In genomic region chr14:101653581-101654525, GRCm38 (mm10) we compare ENCODE assay signal across 8 mouse cellular contexts. TPM values are rescaled to one million over a fixed set of nuclear protein-coding genes. Genes with fewer than 3 reads are reported as not detected.
DNase-seq lines count a peak whose midpoint lies in the region; ATAC-seq lines count a peak whose summit lies in the region.

Gene Uchl3, plus strand, starts transcription at chr14:101653967.

- peak within 1 kb of the TSS; percentile 60 for H3K27ac ChIP-seq in hindbrain, embryonic 11.5 days (ENCODE audit: low read depth, low read length)

- DNase-seq in MN1 (ENCODE audit: low spot score), result peak; percentile 95
- peak; percentile 98 for DNase-seq in cerebellum, adult 9-10 months
- DNase-seq in frontal cortex, adult 2 months (ENCODE audit: extremely low spot score in 1 of 2, low spot score in 1 of 2), result peak; percentile 90 to 100
- DNase-seq in hindbrain, embryonic 11.5 days (ENCODE audit: low spot score), result peak; percentile 100
- peak; percentile 100 for DNase-seq in layer of hippocampus, postnatal 10 days (ENCODE audit: low spot score in 2 of 2)
- DNase-seq in lung, postnatal 10 days, result peak; percentile 98
- DNase-seq in ovary, postnatal 36 days (ENCODE audit: low spot score), result peak; percentile 95
- peak; percentile 98 for DNase-seq in thymus, postnatal 25 days

- H3K9me3 ChIP-seq in hindbrain, embryonic 11.5 days (ENCODE audit: control insufficient read depth, low read length), result no peaks in the 10 kb centered on the region

- no peaks in the 10 kb centered on the region for H3K4me1 ChIP-seq in hindbrain, embryonic 11.5 days (replicated peaks; ENCODE audit: control insufficient read depth, insufficient read depth, low read length)

- no peaks in the 10 kb centered on the region for H3K27me3 ChIP-seq in hindbrain, embryonic 11.5 days (ENCODE audit: control insufficient read depth, insufficient read depth, low read length)

- WGBS in hindbrain, embryonic 11.5 days, result under 1% methylated on average over 75 of the region's 81 CpGs

- H3K9ac ChIP-seq in hindbrain, embryonic 11.5 days (ENCODE audit: low read depth, low read length), result peak within 1 kb of the TSS; percentile 84

- peak; percentile 94 for ATAC-seq in hindbrain, embryonic 11.5 days (ENCODE audit: low FRiP score)

- no peaks in the 10 kb centered on the region for H3K36me3 ChIP-seq in hindbrain, embryonic 11.5 days (ENCODE audit: control insufficient read depth, insufficient read depth, low read length)

- H3K4me2 ChIP-seq in hindbrain, embryonic 11.5 days (replicated peaks; ENCODE audit: low read depth, low read length), result peak within 1 kb of the TSS; percentile 81

- peak within 1 kb of the TSS; percentile 95 for H3K4me3 ChIP-seq in hindbrain, embryonic 11.5 days (ENCODE audit: low read depth, low read length)

RNA-seq across cellular contexts. Expression of gene Uchl3, which starts in this region (rescaled TPM):
- 51.8 and 56.7 TPM in 2 replicates for polyA plus RNA-seq in frontal cortex, adult 2 months (2012; rRNA removed)
- 182 and 183 TPM in 2 replicates for polyA plus RNA-seq in hindbrain, embryonic 11.5 days (2014; fragmentation: Nextera tagmentation; extraction: Ambion mirVana)
- 10 to 100 TPM; 75.7 to 85.6 TPM for total RNA-seq in layer of hippocampus, postnatal 10 days (2021)

Comparison
In these comparisons a context has a peak if more than half of its experiments do, and no peak if none do; other contexts are left out.
1. Peak in every context shown above with its lines: DNase-seq, ATAC-seq, H3K4me3 ChIP-seq and H3K27ac ChIP-seq.